Mouse (Mus musculus): ENCODE results near the gene Cct3. TPM values are rescaled to one million over a fixed set of nuclear protein-coding genes. Genes with fewer than 3 reads are reported as not detected.
"Not testable (repeated sequence)": the region's sequence is repeated elsewhere in the genome, so short reads cannot be mapped to it uniquely, and the experiment has no call there.

Cct3 gene
- polyA plus RNA-seq (2015; fragmentation: Nextera tagmentation; extraction: Ambion mirVana) = 426 and 468 TPM in 2 replicates

DNA sequence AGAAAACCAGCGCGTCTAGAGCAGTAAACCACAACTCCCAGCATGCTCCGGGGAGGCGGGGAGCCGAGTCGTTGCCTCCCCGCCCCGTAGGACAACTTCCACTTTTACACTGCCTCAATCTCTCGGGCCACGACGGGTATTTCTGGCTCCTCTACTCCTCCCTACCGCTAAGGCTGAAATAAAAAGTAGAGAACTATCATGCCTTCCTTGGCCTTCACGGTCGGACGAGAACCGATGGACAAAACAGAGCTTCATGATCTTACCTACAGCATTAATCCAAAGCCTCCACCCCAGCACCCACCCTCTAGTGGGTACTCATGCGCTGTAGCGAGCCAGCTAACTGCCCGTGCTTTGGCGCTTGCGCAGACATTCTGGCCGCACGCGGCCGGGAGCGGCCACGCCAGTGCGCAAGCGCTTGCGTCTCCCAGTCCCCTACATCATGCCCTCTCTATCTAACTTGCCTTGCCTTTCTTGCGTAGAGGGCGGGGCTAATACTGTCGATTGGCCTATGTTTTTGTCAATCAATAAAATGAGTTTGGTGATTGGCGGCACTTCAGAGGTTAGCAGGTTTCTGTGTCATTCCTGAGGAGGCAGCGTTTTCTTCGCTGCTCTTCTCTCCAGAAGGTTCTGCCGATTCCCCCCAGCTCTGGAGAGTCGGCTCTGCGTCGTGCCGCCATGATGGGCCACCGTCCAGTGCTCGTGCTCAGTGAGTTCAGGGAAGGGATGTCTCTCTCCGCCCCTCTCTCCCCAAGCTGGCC lies at the start of gene Cct3, which contains the start of gene Tsacc:
Gene Cct3 (plus strand): TSS at position 556 of the 758 bp plus-strand sequence.
Gene Tsacc (minus strand): TSS at position 439 of the 758 bp plus-strand sequence.
- peak within 1 kb of the TSS; percentile 86 for H3K9ac ChIP-seq (replicated peaks)
- H3K4me2 ChIP-seq = peak within 1 kb of the TSS; percentile 77
- ATAC-seq (ENCODE audit: low FRiP score) = peak; percentile 98
- no peaks in the 10 kb centered on the region for H3K27me3 ChIP-seq (replicated peaks)
- WGBS = under 1% methylated on average over 44 of the region's 44 CpGs
- H3K4me3 ChIP-seq (replicated peaks) = peak within 1 kb of the TSS; percentile 82
- peak within 1 kb of the TSS; percentile 91 for H3K27ac ChIP-seq (replicated peaks)
- no peaks in the 10 kb centered on the region for H3K9me3 ChIP-seq (replicated peaks)
- H3K36me3 ChIP-seq = peaks cover 27% of the 10 kb centered on the region
- peaks cover 27% of the 10 kb centered on the region for H3K4me1 ChIP-seq

DNA sequence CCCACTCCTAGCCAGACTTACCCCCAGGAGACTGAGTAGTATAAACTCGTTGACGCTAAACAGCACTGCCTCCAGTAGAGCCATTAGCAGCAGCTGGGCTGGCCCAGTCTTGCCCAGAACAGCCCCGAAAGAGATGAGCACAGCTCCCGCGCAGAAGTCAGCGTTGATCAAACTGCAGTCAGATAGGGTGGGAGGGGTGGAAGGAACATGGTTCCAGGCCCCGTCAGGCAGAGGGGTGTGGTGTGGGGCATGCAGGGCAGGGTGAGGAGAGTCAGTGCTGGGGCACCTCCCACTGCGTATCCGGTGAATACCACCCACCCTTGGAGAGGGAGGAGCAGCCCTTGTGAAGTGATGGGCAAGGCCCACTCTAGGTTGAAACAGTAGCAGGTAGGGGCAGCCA lies 49.2 kb upstream of the Cct3 start:
- H3K36me3 ChIP-seq = no peaks in the 10 kb centered on the region
- H3K27ac ChIP-seq (replicated peaks) = no peak overlapping the region
- H3K4me2 ChIP-seq = no peak overlapping the region
- no peaks in the 10 kb centered on the region for H3K9me3 ChIP-seq (replicated peaks)
- ATAC-seq (ENCODE audit: low FRiP score) = no peak
- WGBS = 58% methylated on average over 9 of the region's 9 CpGs
- peaks cover 10% of the 10 kb centered on the region for H3K4me1 ChIP-seq
- no peak overlapping the region for H3K9ac ChIP-seq (replicated peaks)
- no peak overlapping the region for H3K4me3 ChIP-seq (replicated peaks)
- H3K27me3 ChIP-seq (replicated peaks) = peaks cover 2% of the 10 kb centered on the region; the same call in 1 of the 2 replicates

DNA sequence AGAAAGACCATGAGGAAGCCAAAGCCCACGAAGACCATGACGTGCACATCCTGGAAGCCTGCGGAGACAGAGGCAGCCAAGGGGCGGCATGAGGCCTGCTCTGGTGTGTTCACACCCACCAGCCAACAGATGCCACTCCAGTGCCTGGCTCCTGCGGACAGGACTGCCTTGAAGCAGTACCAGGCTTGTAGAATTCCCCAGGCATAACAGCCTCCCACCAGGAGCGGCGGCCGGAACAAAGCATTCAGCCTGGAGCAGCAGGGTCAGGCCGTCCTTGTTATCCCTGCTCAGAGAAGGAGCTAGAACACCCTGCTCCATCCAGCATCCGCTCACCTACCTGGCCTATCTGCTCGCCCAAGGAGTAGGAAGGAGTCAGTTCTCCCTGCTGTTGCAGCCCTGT lies 48.5 kb upstream of the Cct3 start:
- Histone ChIP-seq H3K9me3 (replicated peaks) (no peaks in the 10 kb centered on the region), H3K4me3 (replicated peaks) (no peak overlapping the region), H3K27me3 (replicated peaks) (peaks cover 10% of the 10 kb centered on the region), H3K4me1 (peaks cover 3% of the 10 kb centered on the region), H3K36me3 (no peaks in the 10 kb centered on the region), H3K4me2 (no peak overlapping the region), H3K9ac (replicated peaks) (no peak overlapping the region), H3K27ac (replicated peaks) (no peak overlapping the region)
- 71% methylated on average over 11 of the region's 11 CpGs for WGBS
- no peak for ATAC-seq (ENCODE audit: low FRiP score)

DNA sequence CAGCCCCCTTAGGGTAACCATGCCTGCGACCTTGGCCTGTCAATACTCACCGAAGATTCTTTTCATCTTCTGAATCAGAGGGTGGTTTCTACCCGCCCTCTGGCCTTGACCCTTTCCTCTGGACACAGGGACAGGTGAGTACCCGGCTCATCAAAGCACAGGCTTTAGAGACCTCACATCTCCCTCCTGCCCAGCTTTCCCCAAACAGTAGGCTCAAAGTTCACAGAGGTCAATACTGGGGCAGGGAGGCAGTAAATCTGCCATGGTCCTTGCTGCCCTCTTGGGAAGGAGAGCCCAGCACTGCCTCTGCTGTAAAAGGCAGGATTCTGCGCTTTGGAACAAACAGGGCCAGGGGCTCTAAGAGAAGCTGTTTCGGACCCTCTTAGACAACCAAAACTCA lies 44.2 kb upstream of the Cct3 start:
- WGBS = 38% methylated on average over 6 of the region's 6 CpGs
- no peak for ATAC-seq (ENCODE audit: low FRiP score)
- Histone ChIP-seq H3K36me3 (no peaks in the 10 kb centered on the region), H3K4me2 (no peak overlapping the region), H3K27ac (replicated peaks) (no peak overlapping the region), H3K27me3 (replicated peaks) (peaks cover 31% of the 10 kb centered on the region), H3K9ac (replicated peaks) (no peak overlapping the region), H3K4me1 (peaks cover 9% of the 10 kb centered on the region), H3K4me3 (replicated peaks) (no peak overlapping the region), H3K9me3 (replicated peaks) (no peaks in the 10 kb centered on the region)

DNA sequence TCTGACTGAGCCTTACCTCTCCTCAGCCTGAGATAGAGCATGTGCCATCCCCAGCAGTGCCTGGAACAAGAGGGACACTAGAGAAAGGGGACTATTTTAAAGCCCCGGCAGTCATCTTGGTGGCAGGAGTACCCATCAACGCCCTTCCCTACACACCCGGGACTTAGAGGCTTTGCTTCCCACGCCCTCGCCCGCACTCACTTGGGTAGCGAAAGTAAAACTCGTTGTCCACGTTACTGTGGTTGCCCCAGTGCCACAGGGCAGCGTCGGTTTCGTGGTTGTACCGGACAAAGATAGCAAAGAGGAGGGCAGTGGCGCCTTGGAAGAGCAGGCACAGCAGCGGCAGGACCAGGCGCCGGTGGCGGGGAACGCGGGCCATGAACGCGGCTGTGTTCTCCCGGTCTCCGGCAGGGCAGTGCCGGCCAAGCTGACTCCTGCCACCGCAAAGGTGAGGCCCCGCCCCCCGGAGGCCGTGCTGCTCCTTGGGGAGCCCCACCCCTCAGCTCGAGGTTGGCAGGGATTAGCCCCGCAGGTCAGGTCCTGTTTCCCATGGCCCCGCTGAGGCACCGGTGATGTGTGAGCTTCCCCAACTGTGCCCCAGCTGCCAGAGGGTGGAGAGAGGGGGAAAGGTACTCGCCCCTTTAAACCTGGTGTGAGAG lies 42.5 kb upstream of the Cct3 start, which contains the start of gene Rhbg:
Gene Rhbg (minus strand): TSS at position 442 of the 659 bp plus-strand sequence.
- Histone ChIP-seq H3K9ac (replicated peaks) (peak within 1 kb of the TSS; percentile 32; the same call in 1 of the 2 replicates), H3K36me3 (no peaks in the 10 kb centered on the region), H3K4me2 (peak within 1 kb of the TSS; percentile 72), H3K27me3 (replicated peaks) (peaks cover 31% of the 10 kb centered on the region), H3K4me3 (replicated peaks) (peak within 1 kb of the TSS; percentile 38), H3K9me3 (replicated peaks) (no peaks in the 10 kb centered on the region), H3K27ac (replicated peaks) (no peak within 1 kb of the TSS), H3K4me1 (peaks cover 9% of the 10 kb centered on the region)
- no peak for ATAC-seq (ENCODE audit: low FRiP score)
- WGBS = 3% methylated on average over 34 of the region's 34 CpGs

DNA sequence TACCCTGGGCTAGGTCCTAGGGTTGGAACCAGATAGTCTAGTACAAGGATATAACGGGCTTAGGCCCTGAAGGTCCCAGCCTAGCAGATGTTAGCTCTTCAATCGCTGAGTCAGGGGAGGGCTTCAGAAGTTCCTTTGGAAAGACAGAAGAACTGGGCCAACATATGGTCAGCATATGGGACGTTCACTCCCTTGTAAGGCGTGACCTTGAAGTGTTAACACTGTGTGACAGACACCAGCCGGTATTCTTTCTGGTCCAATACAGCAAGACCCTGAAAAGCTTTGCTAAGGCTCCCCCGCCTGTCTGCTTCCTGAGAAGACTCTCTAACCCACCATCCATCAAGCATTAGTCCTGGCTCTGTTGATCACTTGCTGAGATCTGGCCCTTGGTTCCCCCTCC lies 41.0 kb upstream of the Cct3 start:
- WGBS = 82% methylated on average over 6 of the region's 6 CpGs
- H3K9me3 ChIP-seq (replicated peaks) = no peaks in the 10 kb centered on the region
- H3K4me3 ChIP-seq (replicated peaks) = no peak overlapping the region
- no peak overlapping the region for H3K4me2 ChIP-seq
- H3K9ac ChIP-seq (replicated peaks) = no peak overlapping the region
- H3K27ac ChIP-seq (replicated peaks) = no peak overlapping the region
- H3K27me3 ChIP-seq (replicated peaks) = peaks cover 31% of the 10 kb centered on the region
- H3K36me3 ChIP-seq = no peaks in the 10 kb centered on the region
- H3K4me1 ChIP-seq = peaks cover 9% of the 10 kb centered on the region
- ATAC-seq (ENCODE audit: low FRiP score) = no peak

DNA sequence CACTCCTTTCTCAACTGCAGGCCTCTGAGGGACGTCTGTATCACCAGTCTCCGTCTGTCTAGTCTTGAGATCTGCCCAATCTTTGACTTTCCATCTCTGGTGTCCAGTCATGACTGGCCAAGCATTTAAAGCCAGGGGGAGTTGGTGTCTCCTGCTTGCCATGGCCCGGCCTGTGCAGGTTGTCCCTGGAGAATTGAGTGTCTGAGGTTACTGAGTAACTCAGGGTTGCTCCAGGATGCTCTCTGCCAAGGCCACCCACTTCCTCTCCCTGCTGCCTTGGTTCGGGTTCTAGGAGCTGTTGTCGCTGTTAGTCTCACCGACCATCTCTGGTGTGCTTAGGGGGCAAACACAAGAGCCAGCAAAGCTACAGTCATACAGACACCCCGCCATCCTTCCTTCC lies 40.5 kb upstream of the Cct3 start:
- H3K4me1 ChIP-seq = peaks cover 9% of the 10 kb centered on the region
- H3K27me3 ChIP-seq (replicated peaks) = peaks cover 31% of the 10 kb centered on the region
- no peak overlapping the region for H3K9ac ChIP-seq (replicated peaks)
- H3K36me3 ChIP-seq = no peaks in the 10 kb centered on the region
- no peak overlapping the region for H3K4me3 ChIP-seq (replicated peaks)
- no peak for ATAC-seq (ENCODE audit: low FRiP score)
- WGBS = 83% methylated on average over 7 of the region's 7 CpGs
- no peak overlapping the region for H3K27ac ChIP-seq (replicated peaks)
- no peaks in the 10 kb centered on the region for H3K9me3 ChIP-seq (replicated peaks)
- no peak overlapping the region for H3K4me2 ChIP-seq

DNA sequence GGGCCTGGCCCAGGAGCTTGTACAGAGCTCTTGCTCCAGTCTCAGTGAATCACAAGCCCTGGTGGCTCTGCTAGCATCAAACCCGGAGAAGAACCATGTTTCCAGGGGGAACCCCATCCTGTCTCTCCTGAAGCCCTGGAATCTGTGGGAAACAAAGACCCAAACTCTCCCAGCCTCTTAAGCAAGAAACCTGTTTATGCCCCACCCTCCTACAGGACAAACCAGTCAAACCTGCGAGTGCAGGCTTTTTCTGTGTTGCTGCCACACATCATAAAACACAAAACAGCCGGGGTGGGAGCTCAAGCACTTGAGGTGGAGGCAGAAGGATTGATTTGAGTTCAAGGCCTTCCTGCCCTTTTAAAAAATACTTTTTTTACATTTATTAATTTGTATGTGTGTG lies 34.6 kb upstream of the Cct3 start:
- 71% methylated on average over 3 of the region's 3 CpGs for WGBS
- Histone ChIP-seq H3K9me3 (replicated peaks) (no peaks in the 10 kb centered on the region), H3K9ac (replicated peaks) (no peak overlapping the region), H3K36me3 (no peaks in the 10 kb centered on the region), H3K27me3 (replicated peaks) (no peaks in the 10 kb centered on the region), H3K27ac (replicated peaks) (no peak overlapping the region), H3K4me3 (replicated peaks) (no peak overlapping the region), H3K4me1 (no peaks in the 10 kb centered on the region), H3K4me2 (no peak overlapping the region)
- no peak for ATAC-seq (ENCODE audit: low FRiP score)

DNA sequence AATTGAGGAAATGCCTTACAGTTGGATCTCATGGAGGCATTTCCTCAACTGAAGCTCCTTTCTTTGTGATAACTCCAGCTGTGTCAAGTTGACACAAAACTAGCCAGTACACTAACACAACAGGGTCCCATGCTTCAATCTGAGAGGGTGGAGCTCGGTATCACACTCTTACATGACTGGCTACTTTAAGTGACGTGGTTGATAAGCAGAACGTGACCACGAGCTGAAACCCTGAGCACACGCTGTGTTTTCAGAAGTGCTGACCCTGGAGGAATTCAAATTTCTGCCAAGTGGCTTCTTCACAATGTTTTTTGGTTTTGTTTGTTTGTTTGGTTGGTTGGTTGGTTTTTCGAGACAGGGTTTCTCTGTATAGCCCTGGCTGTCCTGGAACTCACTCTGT lies 28.9 kb upstream of the Cct3 start:
- not testable (repeated sequence) for H3K4me2 ChIP-seq; H3K27ac ChIP-seq (replicated peaks); ATAC-seq (ENCODE audit: low FRiP score); H3K4me3 ChIP-seq (replicated peaks); H3K9ac ChIP-seq (replicated peaks); H3K4me1 ChIP-seq; H3K36me3 ChIP-seq; H3K27me3 ChIP-seq (replicated peaks); H3K9me3 ChIP-seq (replicated peaks)
- WGBS = 89% methylated on average over 6 of the region's 6 CpGs

DNA sequence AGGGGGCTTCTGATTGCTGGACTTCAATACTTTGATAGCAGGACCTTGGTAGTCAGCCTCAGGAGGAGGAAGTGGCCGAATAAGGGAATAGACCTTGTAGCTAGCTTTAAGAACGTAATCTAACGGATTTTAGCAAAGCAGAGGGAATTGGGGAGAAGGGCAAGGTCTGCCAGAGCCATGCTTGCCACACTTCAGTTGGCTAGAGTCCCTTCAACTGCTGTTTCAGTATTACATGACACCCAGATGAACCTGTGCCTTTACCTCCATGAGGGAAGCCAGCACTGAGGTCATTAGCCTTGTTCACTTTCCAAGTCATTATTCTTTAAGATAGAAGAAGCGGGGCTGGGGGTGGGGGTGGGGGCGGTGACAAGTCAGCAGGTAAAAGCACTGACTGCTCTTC lies 27.9 kb upstream of the Cct3 start:
- Histone ChIP-seq H3K36me3 (no peaks in the 10 kb centered on the region), H3K27ac (replicated peaks) (no peak overlapping the region), H3K27me3 (replicated peaks) (no peaks in the 10 kb centered on the region), H3K9me3 (replicated peaks) (no peaks in the 10 kb centered on the region), H3K4me2 (no peak overlapping the region), H3K9ac (replicated peaks) (no peak overlapping the region), H3K4me1 (no peaks in the 10 kb centered on the region), H3K4me3 (replicated peaks) (no peak overlapping the region)
- 89% methylated on average over 5 of the region's 5 CpGs for WGBS
- no peak for ATAC-seq (ENCODE audit: low FRiP score)

DNA sequence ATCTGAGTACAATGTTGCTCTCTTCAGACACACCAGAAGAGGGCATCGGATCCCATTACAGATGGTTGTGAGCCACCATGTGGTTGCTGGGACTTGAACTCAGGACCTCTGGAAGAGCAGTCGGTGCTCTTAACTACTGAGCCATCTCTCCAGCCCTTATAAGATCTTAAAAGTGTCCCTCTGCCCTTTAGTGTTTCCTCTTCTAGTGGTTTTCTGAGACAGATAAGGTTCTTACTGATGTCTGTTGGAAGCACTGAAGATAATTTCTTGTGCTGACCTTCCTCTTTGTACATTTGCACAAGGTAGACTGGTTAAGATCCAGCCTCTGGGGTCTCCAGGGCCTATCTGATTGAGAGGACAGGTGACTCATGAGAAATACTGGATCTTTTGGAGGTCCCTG lies 25.6 kb upstream of the Cct3 start:
- not testable (repeated sequence) for H3K4me3 ChIP-seq (replicated peaks); H3K27ac ChIP-seq (replicated peaks); H3K36me3 ChIP-seq; ATAC-seq (ENCODE audit: low FRiP score); H3K4me2 ChIP-seq; H3K27me3 ChIP-seq (replicated peaks); H3K9ac ChIP-seq (replicated peaks); H3K9me3 ChIP-seq (replicated peaks); H3K4me1 ChIP-seq
- WGBS = 92% methylated on average over 2 of the region's 2 CpGs

DNA sequence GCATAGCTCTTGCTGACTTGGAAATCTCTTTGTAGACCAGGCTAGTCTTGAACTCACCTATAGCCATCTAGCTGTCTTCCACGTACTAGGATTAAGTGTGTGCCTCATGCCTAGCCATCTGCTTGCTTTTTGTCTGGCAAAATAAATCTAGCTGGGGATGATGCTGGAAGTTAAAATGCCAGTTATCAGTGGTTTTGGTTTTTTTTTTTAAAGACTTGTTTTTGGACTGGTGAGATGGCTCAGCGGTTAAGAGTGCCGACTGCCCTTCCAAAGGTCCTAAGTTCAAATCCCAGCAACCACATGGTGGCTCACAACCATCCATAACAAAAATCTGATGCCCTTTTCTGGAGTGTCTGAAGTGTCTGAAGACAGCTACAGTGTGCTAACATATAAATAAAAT lies 25.1 kb upstream of the Cct3 start:
- H3K4me1 ChIP-seq = no peaks in the 10 kb centered on the region
- no peak overlapping the region for H3K4me3 ChIP-seq (replicated peaks)
- no peaks in the 10 kb centered on the region for H3K36me3 ChIP-seq
- WGBS = 93% methylated on average over 3 of the region's 3 CpGs
- no peak for ATAC-seq (ENCODE audit: low FRiP score)
- H3K9ac ChIP-seq (replicated peaks) = no peak overlapping the region
- H3K4me2 ChIP-seq = no peak overlapping the region
- H3K27ac ChIP-seq (replicated peaks) = no peak overlapping the region
- no peaks in the 10 kb centered on the region for H3K27me3 ChIP-seq (replicated peaks)
- H3K9me3 ChIP-seq (replicated peaks) = no peaks in the 10 kb centered on the region
